Mouse (Mus musculus) adrenal gland, postnatal 36 days (tissue): ENCODE measurements at regions not wholly inside any gene's neighbourhood (a gene's known extent, or its start where the extent isn't known, plus 50 kb on each side); places are given as distances from the start of the nearest gene placed in this dataset.

Source experiments
- DNase-seq, 2 experiments: peaks; one replicate each; pipeline ENCODE4 v3.0.0; 2021; ENCODE audit warnings: mixed read lengths in 1 of 2

DNA sequence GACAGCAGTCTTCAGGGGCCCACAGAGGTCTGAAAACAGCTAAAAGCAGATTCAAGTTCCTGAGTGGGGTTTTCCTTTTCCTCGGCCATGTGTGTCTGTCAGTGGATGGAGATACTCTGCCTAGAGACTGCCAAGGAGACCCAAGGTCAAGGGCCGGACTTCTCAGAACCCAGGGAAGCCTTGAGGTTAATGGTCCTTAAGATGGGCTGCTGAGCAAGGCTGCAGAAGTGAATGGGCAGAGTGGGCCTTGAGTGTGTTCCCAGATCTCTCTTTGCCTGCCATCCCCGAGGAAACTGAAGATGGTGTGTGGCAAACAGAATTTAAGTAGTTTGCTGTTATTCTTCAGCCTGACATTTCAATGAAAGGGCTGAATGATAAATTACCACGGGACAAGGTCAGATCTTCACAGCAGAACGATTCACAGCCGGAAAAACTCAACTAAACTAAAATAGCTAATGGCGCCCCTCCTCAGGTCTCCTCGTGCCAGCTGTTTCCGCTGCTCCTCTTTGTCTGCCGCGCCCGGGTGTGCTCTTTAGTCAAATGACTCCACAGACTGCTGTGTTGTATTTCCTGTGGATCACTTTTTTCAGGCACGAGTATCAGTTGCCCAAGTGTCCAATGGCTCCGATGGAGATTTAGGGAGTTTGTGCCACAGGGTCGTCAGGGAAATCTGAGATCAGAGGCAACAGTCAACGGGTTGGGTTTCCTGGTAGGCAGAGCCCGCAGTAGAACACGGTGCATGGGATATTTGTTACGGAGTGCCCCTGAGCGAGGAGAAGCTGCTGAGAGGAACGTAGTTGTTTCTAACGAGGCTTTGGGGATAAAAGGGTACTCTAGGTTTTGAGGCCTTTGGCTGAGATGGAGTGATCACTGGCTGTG, 93.5 kb upstream of the Tut7 start:
- DNase-seq, result peak; percentile 35 to 36

GRCm38 (mm10) chr13:59915734-59916133, 92.8 kb upstream of the Tut7 start:
- peak in 1 of 2 experiments; percentile 15 for DNase-seq

DNA sequence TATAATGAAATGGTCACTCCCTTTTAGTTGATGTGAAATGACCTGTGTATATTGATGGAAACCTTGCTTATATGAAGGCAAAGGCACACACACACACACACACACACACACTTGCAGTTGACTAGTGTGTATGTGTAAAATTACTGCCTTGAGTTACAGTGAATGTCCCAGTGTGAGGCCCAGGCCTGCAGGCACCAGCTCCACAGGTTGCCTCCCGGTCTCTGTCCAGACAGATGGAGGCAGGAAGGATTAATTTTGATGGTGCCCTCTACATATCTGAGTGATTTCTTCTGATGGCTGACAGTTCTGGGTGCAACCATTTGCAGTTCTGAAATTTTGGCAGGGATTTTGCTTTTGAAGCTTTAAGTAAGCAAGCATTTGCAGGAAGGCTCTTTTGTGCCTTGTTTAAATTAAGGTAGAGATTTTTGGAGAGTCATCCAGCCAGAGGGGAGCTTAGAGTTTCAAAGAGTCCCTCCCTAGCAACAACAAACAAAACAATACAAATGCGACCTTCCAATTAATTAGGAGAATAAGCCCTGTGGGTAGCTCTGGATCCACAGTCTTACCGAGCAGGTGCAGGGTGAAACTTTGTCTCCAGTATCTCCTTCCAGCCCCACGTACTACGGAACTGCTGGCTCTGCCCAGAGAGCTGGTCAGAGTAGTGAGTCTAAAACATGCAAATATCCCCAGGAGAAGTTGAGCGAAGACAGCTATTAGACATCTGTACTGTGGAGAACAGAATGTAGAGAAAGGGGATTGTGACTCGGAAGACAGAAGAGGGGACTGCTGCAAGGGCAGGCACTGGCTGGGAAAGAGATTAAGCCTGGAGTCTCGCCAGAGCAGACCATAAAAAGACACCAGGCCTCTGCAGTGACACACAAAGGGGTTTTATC, 87.5 kb upstream of the Tut7 start:
- DNase-seq, result peak; percentile 16 to 39

- DNase-seq, result no peak
These were observed 86.5 kb upstream of the Tut7 start for GRCm38 (mm10) chr13:59909400-59909799.

- no peak for DNase-seq
These were observed 85.8 kb upstream of the Tut7 start for GRCm38 (mm10) chr13:59908786-59909185.

- DNase-seq, result no peak
These were observed 82.5 kb upstream of the Tut7 start for GRCm38 (mm10) chr13:59905488-59905887.

- no peak for DNase-seq
These were observed 81.5 kb upstream of the Tut7 start for GRCm38 (mm10) chr13:59904415-59904814.

- no peak for DNase-seq
These were observed 76.6 kb upstream of the Tut7 start for GRCm38 (mm10) chr13:59899521-59899920.

DNA sequence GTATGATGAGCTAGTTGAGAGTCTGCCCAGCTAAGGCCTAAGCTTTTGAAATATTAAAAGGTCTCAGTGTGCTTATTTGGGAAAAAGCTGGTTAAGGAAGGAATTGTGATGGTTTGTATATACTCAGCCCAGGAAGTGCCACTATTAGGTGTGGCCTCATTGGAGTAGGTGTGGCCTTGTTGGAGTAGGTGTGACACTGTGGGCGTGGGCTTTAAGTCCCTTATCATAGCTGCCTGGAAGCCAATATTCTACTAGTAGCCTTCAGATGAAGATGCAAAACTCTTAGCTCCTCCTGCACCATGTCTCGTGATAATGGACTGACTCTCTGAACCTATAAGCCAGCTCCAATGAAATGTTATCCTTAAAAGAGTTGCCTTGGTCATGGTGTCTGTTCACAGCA, 72.8 kb upstream of the Tut7 start:
- DNase-seq, result no peak

GRCm38 (mm10) chr13:59894094-59894493, 71.1 kb upstream of the Tut7 start:
- no peak for DNase-seq

- DNase-seq, result peak; percentile 67 to 70
These were observed 70.0 kb upstream of the Tut7 start for GRCm38 (mm10) chr13:59892961-59893360.

DNA sequence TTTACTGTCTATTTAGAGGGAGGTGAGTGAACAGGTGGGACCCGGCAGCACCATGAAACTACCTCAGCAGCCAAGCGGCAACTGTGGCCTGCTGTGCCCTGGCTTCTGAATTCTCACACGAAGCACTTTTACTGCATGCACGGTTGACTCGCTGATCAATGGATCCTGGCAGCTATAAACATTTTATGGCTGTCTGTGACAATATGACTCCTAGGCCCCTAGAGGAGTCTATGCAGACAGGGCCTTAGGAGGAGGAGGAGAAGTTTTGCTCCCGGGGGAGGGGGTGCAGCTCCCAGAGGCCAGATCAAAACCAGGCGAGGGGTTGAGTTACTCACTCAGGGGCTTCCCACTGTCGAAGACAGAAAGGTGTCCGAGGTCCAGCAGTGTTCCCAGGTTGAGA, 69.4 kb upstream of the Tut7 start:
- DNase-seq, result peak in 1 of 2 experiments; percentile 7

GRCm38 (mm10) chr13:59891737-59892136, 68.8 kb upstream of the Tut7 start:
- no peak for DNase-seq

DNA sequence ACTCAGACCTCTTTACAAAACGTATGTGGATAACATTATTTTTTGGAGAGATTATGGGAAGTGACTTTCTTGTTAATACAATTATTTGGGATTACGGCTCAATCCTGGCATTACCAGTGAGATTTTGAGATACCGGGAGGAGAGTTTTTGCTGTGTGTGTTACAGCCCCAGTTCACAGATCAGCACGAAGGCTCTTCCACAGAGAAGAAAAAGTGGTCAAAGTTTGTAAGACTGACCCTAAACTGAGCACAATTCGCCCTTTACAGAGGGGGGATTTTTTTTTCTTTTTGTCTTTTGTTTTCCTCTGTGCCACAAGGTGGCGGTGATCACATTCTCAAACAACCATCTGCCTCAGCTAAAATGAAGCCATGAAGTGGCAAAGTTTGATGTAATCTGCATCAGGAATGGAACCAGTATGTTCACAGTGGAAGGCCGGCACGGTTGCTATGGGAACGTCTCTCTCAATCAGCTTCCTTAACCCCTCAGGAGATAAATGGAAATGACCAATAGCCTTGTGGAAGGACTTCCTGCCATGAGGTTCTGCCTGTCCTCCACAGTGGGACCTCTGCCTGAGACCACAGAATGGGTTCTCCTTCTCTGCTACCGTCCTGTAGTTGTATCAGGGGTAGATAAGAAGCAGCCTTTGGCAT, 66.6 kb upstream of the Tut7 start:
- DNase-seq, result peak; percentile 48 to 67

DNA sequence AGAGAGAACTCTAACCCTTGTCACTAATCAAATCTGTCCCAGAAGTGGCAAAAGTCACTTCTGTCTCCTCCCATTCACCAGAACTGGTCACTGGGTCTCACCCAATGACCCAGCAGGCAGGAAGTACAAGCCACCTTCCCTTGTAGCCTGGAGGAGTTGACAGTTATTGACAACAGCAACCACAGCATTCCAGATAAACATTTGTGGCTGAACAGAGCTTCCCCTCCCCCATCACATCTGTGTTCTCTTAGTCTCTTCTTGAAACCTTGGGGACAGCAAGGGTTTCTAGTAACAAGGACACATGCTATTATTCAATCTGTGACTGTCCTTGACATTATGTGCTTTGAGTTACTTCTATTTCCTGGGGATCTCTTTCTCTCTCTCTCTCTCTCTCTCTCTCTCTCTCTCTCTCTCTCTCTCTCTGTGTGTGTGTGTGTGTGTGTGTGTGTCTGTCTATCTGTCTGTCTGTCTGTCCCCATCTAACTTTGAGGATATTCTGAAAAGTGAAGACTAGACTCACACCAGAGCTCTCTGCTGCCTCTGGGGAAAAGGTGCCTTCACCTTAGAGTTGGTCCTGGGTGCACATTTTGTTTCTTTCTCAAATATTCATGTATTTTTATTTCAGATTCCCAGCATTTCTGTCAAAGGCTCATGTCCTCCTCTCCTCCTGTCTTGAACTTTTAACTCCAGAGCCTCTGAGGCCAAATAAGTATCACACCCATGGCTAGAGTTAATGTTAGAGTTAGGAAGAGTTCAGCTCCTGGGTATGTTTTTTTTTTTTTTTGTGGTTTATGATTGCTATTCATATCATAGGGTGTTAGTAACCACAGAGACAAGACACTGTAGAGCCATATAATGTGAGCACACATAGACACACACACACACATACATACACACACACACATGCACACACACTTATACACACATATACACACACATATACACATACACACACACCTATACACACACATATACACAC, 65.4 kb upstream of the Tut7 start:
- DNase-seq, result peak; percentile 55 to 74

GRCm38 (mm10) chr13:59887306-59887705, 64.4 kb upstream of the Tut7 start:
- DNase-seq, result peak; percentile 68 to 74

DNA sequence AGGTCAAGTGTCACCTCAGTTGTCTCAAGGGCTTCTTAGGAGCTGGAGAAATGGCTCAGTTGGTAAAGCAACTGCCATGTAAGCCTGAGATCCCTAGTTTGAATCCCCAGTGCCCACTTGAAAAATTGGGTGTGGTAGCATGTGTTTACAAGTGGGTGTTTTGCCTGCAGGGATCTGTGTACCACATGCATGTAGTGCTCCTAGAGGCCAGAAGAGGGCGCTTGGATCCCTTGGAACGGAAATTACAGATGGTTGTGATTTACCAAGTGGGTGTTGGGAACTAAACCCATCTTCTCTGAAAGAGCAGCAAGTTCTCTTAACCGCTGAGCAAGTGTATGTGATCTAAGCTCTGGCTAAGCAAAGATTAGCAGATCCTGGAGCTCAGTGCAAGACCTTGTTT, 63.6 kb upstream of the Tut7 start:
- DNase-seq, result no peak

GRCm38 (mm10) chr13:59881989-59882784, 59.2 kb upstream of the Tut7 start:
- peak; percentile 67 to 71 for DNase-seq

- no peak for DNase-seq
These were observed 57.1 kb upstream of the Tut7 start for GRCm38 (mm10) chr13:59880055-59880454.

- no peak for DNase-seq
These were observed 52.7 kb upstream of the Tut7 start for GRCm38 (mm10) chr13:59875637-59876036.
